Mouse (Mus musculus) megakaryocyte, embryonic 14.5 days (primary cell): ENCODE measurements around the gene Arv1.

Experiments used
- FLI1 ChIP-seq: IDR thresholded peaks from 2 replicates; pipeline ENCODE4 v1.6.1; 2012; ENCODE audit warnings: low read length, inconsistent platforms, mixed read lengths
- GATA1 ChIP-seq: IDR thresholded peaks from 3 replicates; pipeline ENCODE4 v1.6.1; 2012; ENCODE audit warnings: mixed read lengths, low read length, inconsistent platforms, borderline replicate concordance

DNA sequence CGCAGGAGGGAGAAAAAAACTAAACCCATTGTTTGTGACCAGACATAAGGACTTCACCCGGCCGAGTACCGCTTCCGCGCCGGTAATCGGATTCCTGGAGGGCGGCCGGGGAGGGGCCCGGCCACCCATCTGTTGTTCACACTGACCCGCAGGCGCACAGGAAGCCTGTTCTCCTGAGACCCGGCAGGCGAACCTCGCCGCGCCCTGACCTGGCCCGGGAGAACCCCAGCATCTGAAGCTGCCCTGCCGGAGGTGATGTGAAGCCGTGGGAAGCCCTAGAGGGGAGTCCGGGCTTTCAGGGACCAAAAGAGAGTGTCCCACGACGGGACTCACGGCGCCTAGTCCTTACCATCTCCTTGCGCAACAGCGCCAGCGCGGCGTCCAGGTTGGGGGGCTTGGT lies 29.3 kb downstream of the Arv1 start:
- TF ChIP-seq FLI1 (no peak), GATA1 (no peak)
